Comparison of ENCODE assay signal across 24 mouse cellular contexts in the genomic region with DNA sequence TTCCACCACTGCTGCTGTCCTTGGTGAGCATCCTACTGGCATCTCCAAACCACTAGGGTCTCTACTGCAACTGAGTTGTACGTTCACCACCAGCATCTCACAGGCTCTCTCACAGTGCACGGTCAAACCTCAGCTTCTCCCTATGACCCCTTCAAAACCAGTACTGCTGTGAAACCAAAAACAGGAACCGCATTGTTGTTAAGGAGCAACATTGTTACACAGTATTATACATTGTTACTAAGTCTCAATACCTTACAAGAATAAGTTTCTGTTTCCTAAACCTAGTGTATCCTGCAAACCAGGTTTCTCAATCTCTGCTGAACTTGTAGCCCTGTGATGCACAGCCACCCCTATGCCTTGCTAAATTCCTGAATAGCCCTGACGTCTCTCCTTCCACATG.
"Had no signal": no experiment of that assay in that cellular context is flagged by ENCODE, and none has a peak within 500 bp of the region (broad histone marks: within the 10 kb centered on the region; RNA-seq: fewer than 3 reads in every experiment).

No protein-coding gene starts in this region.

- H3K36me3 ChIP-seq: heart, embryonic 13.5 days; heart, embryonic 15.5 days; hindbrain, embryonic 13.5 days; hindbrain, embryonic 15.5 days; intestine, embryonic 15.5 days; limb, embryonic 13.5 days; limb, embryonic 15.5 days had no signal

- H3K4me1 ChIP-seq: heart, embryonic 13.5 days; heart, embryonic 15.5 days; hindbrain, embryonic 15.5 days; intestine, embryonic 15.5 days had no signal

- H3K27ac ChIP-seq: gastrocnemius, adult 2 months; heart, adult 2 months; heart, embryonic 13.5 days; heart, embryonic 15.5 days; hindbrain, embryonic 13.5 days; hindbrain, embryonic 15.5 days; intestine, embryonic 15.5 days; layer of hippocampus, adult 2 months; left cerebral cortex, adult 2 months; limb, embryonic 13.5 days; limb, embryonic 15.5 days had no signal

- DNase-seq: gastrocnemius, adult 2 months; gastrocnemius, postnatal 10 days; gastrocnemius, postnatal 25 days; heart, adult 2 months; heart, postnatal 14 days; heart, postnatal 36 days; kidney, adult 18-20 months; kidney, adult 8-10 months; kidney, postnatal 10 days; kidney, postnatal 25 days; kidney, postnatal 4 days; left cerebral cortex, postnatal 4 days had no signal

- H3K27me3 ChIP-seq: heart, embryonic 13.5 days; intestine, embryonic 15.5 days; limb, embryonic 13.5 days; limb, embryonic 15.5 days had no signal

- H3K4me2 ChIP-seq: heart, embryonic 11.5 days; heart, embryonic 13.5 days; heart, embryonic 15.5 days; hindbrain, embryonic 13.5 days; hindbrain, embryonic 15.5 days; intestine, embryonic 15.5 days; limb, embryonic 13.5 days; limb, embryonic 15.5 days had no signal

- H3K4me3 ChIP-seq: gastrocnemius, adult 2 months; heart, adult 2 months; heart, embryonic 13.5 days; heart, embryonic 15.5 days; hindbrain, embryonic 13.5 days; hindbrain, embryonic 15.5 days; intestine, embryonic 15.5 days; layer of hippocampus, adult 2 months; left cerebral cortex, adult 2 months; limb, embryonic 13.5 days; limb, embryonic 15.5 days had no signal

- H3K9ac ChIP-seq: heart, embryonic 13.5 days; heart, embryonic 15.5 days; hindbrain, embryonic 13.5 days; hindbrain, embryonic 15.5 days; intestine, embryonic 15.5 days; limb, embryonic 13.5 days; limb, embryonic 15.5 days had no signal

- H3K9me3 ChIP-seq: heart, embryonic 13.5 days; heart, embryonic 15.5 days; hindbrain, embryonic 15.5 days; intestine, embryonic 15.5 days; limb, embryonic 13.5 days; limb, embryonic 15.5 days had no signal

- ATAC-seq: inflammation-experienced regulatory T-cells, adult 6 months; intestine, embryonic 15.5 days; intestine, postnatal 0 days had no signal
